Mouse (Mus musculus): ENCODE measurements around the gene Ssr4.

DNA sequence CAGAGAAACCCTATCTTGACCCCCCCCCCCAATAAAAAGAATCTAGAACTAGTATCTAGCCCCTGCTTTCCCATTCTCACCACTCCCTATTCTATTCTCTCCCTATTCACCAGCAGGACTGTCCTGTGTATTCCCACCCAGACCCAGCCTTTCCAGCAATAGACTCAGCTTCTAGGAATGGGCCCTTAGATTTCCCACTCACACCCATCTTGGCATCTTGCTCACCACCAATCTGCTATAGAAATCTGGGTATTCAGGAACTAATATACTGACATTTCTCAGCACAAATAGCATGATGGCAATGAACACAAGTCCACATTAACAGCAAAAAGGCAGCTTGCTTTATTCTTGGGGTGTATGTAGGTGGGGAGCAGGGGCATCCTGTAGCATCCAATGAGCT, 6.2 kb downstream of the Ssr4 start:
- TF ChIP-seq CTCF (IDR thresholded peaks at IDR 0.05; ENCODE audit: low read depth, low read length) (no peak), POLR2A (IDR thresholded peaks at IDR 0.05; ENCODE audit: extremely low read depth, insufficient read depth, low read length) (no peak)
